Mouse (Mus musculus) frontal cortex, postnatal 25 days (tissue): Measurements from ENCODE around the gene Rimkla.

Experiments
- DNase-seq, 2 experiments: peaks; one replicate each; pipeline ENCODE4 v3.0.0; 2022; ENCODE audit warnings: low spot score in 2 of 2

The Rimkla gene

DNA sequence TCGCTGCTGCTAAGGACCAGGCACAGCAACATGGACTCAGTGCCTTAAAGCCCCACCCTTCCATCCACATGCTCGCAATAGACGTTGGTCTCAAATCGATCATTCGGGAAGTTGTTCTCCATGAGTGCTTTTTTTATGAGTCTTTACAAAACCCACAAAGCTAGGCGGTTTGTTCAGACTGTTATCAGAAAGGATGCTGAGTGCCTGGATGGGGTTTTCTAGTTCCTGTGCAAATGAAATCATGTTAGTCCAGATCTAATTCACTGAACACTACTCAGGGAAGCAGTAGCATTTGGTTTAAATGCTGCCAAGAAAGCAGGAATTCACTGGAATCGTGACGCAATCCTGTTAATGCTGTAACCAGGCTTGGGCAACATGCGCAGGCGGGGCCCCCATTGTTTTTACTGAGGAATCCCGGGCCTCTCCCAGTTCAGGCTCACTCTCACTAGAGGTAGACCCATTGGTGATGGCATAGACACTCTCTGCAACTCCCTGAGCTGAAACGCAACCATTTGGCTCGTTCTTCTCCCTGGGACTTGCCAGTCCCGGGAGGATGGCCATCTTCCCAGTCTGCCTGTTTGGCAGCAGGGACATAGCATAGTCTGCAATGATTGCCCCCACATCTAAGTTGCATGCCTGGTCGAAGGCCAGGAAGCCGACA lies 24.6 kb downstream of the Rimkla start:
- DNase-seq: no peak

DNA sequence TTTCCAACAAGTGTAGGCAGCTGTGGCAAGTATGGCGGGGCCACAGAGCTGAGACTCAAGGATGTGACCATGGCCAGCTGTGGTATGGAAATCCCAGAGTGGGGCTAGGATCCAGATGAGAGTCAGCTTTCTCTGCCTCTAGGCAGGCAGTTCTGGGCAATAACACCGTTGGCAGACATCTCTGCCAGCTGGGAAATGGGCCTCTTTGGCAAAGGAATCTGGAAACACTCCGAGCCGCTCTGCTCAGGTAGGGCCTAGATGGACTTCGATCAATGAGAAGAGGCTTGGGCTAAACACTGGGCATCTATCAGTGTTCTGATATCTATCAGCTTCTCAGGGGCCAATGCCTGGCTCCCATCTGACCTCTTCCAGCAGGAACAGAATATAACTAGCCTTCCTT lies 26.6 kb downstream of the Rimkla start:
- DNase-seq: no peak

DNA sequence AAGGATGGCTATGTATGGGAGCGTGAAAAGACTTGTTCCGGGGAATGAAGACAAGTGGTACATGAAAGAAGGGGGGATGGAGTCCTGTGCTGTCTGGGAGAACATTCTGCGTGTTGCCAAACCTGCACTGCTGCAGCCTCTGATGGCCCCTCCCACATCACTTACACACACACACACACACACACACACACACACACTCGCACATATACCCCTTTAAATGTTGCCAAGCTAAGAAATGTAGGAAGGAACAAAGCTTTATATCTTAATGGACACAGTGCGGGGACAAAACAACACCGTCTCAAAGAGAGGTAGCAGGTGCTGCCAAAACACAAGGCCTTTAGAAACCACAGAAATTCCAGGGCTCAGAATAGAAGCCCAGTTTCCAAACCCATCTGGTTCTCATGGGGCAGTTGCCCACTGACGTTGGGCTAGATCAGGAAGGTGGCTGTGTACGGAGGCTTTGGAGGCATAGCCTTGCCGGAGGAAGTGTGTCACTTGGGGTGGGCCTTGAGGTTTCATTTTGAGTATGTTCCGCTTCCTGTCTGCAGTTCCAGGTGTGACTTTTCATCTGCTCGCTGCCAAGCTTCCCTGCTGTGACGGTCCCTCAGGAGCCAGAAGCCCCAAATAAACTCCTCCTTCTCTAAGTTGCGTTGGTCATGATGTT lies 28.5 kb downstream of the Rimkla start:
- DNase-seq: no peak

DNA sequence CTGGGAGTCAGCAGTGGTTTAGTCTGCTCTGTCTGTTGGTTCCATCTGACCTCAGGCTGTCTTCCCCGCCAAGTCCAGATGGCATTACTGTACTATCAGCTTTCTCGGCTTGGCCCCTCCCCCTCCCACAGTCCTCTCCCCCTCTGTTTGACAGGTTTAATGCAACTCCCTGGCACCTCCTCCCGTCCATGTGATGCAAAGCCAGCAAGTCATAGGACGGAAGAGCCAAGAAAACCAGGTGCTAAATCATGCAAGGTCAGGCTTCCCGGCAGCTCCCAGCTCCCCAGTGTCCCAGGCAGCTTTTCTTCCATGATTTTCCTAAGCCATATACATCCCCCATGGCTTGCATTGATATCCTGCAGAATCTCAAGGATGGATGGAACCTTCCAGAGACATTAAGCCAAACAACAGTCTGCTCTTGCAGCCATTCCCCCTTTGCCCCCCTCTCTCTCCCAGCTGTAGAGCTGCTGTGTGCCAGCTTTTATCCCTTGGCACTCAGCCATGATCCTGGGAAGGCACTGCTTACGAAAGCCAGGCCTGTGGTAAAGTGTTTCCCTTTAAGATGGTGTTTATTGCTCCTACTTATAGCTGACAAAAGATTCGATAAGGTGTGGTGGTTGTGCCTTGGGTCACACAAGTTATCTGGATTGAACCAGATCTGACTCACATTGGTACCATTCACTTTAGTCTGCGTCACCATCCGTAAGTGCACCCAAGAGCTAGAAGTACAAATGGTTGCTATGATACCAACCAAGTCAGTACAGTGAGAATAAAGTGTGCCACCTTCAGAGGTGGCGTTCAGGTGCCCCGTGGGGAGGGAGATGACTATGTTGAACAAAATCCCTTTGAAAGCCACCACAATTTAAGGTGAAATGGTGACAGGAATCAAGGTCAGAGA lies 29.3 kb downstream of the Rimkla start:
- no peak for DNase-seq

DNA sequence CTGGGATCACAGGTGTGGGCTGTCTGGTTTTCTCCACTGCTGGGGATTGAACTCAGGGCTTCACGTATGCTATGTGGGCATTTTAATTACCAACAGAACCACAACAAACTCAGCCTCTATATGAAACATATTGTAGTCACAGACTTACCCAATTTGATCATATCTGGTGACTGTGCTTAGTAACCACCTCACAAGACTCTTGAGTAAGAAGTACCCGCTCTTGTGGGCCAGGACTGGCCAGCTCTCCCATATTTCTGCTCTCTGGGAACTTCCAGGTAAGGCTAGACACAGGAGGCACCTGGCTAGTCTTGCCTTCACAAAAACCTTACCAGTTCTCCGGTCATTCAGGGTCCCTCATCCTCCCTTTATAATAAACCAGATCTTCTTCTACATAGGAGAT lies 30.0 kb downstream of the Rimkla start:
- no peak for DNase-seq

DNA sequence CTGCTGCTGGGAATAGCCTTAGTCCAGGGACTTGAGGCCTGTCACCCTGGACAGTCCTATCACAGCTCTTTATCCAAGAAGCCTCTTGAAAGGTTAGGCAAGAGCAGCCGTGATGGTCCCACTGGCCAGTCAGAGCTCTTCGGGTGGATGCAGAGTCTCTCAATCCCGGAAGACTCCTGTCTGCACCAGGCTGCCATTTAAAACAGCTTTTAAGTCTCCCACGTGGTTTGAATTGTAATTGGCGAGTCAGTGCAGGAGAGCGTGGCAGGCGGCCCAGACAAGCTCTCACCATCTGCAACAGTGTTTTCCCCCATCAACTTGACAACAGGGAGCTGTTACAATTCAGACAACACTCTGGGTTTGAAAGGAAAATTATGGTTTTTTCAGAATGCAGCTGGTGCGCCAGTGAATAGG lies 31.7 kb downstream of the Rimkla start:
- peak; percentile 53 to 56 for DNase-seq

DNA sequence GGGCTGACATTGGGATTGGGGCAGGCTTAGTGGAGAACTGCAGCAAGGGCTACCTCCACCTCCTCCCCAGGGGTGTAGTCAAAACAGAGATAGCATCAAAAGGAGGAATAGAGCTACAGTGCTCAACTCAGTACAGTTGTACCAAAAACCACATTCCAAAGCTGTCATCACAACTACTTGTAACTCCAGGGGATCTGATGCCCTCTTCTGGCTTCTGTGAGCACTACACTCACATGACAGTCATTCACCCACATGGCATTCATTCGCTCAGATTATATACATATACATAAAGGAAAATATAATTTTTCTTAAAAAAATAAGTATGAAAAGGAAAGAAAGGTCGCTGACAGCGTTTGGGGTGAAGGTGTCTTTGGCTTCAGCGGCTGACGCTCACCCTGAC lies 32.1 kb downstream of the Rimkla start:
- DNase-seq: peak in 1 of 2 experiments; percentile 27

DNA sequence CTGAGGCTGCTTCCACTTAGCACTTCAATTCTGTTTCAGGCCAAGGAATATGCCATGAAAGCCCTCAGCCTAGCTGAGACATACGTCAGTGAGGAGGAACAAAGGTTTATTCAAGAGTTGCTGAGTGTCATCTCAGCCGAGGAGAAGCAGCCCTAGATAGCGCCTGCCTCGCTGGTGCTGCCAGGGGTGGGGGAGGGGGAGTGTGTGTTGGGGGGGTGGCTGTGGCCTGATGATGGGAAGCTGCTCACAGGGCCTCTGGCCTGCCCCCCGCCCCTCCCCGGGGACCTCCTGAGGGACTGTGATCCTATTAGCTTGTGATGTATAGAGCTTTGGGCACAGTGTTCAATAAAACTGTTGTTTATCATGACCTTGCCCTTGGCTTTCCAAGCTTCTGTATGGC lies 38.9 kb downstream of the Rimkla start:
- no peak for DNase-seq

DNA sequence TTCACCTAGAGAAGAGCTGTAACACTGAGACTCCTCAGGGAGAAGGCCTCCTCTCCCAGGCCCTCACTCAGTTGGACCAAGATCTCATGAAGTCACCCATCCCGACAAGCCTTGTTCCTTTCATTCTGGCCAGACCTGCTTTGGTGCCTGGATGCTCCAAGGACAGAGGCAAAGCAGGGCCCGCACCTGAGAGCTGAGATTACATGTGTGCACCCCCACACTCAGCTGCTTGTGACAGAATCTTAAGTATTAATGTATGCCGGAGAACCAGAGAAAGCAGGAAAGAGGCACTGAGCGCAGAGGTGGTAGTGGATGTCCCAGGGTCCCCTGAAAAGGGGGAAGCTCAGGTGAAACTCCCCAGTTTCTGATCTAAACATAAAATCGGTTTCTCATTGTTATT lies 39.3 kb downstream of the Rimkla start:
- no peak for DNase-seq

DNA sequence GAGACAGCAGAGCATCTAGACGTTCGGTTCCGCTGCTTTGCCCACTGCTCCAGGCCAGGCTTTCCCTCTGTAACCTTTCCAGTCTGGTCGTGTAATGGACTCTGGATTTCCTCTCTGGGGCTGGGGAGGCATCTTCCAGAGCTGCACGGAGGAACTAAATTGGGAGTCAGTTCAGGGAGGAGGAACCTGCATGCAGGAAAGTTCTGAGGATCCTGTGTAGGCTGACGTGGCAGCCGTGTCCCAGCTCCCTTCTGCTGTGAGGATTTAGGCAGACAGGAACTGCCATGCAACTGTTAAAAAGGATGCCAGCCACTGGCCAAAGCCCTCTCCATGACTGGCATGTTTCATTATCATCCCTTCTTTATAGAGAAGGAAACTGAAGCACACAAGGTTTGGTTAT lies 42.0 kb downstream of the Rimkla start:
- no peak for DNase-seq

DNA sequence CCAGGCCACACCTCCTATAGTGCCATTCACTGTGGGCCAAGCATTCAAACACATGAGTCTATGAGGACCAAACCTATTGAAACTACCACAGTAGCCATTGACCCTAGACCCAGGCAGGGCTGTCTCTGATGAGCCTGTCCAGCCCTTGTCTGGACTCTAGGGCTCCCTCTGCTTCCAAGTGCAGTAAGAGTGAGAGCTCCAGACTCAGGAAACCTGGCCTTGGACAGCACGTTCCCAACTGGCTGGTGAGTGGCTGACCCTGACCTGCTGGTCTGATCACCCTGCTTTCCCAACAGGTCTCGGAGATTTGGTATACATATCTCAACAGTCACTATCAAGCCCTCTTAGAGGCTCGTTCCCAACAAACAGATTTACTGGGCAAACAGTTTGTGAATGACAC lies 44.6 kb downstream of the Rimkla start:
- DNase-seq: no peak

DNA sequence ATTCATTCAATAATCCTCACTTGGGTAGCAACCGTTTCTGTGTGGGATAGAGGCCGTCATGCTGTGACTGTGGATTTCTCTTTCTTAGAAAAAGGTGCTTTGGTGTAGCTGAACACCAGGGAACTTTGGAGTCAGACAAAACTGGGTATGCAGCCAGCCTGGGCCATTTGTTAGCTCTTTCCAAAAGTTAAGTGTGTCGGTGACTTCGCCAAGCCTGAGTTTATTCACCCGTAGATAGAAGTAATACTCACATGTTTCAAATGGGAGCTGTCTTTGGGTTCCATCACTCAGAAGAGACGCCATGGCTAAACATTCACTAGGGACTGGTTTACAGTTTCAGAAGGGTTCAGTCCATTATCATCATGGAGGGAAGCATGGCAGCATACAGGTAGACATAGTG lies 45.2 kb downstream of the Rimkla start:
- DNase-seq: no peak

DNA sequence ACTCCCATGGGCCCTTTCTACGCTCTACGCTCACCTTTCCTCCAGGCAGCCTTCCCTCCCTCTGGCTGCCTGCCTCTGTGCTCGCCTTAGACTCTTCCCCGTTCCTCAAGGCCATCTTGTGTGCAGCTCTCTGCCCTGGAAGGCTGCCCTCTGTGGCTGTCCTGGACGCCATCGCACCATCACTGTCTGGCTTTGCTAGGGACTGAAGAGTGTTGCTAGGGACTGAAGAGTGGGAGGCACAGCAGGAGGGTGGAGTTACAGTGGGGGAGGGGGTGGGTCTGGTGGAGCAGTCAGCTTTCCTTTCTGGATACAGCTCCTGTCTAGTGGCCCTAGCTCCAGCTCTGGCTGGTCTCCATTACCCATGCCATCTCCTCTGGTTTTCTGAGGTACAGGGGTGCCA lies 49.9 kb downstream of the Rimkla start:
- no peak for DNase-seq

DNA sequence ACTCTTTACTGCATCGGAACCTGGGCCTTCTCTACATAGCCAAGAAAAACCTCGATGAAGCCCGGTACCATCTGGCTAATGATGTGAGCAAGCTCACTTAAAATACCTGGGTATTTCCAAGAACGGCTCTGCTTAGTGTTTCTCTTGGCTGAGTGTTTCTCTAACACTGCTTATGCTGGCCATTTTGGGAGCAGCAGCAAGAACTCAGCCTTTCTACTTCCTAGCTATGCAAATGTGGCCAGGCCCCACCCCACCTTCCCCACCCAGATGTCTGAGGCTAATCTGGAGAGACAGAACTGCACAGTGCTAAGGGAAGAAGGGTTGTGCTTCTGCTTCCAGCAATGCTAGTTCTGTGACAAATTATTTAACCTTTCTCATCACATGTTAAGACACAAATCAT lies 50.6 kb downstream of the Rimkla start:
- no peak for DNase-seq

DNA sequence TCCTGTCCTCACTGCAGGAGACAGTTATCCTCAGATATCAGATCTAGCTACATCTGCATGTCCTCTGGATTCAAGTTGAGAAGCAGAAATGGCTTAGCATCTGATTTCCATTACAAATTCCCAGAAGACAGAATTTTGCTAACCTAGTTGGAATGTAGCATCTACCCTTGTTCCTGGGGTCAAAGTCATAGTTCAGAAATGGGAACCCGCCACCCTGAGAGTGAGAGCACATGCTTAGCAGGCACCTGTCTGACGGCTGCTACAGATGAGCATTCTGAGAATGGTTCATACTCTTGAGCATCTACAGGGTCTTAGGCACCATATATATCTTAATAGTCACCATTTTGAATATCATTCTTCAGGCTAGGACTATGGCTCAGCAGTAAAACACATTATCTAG lies 54.5 kb downstream of the Rimkla start:
- DNase-seq: no peak

DNA sequence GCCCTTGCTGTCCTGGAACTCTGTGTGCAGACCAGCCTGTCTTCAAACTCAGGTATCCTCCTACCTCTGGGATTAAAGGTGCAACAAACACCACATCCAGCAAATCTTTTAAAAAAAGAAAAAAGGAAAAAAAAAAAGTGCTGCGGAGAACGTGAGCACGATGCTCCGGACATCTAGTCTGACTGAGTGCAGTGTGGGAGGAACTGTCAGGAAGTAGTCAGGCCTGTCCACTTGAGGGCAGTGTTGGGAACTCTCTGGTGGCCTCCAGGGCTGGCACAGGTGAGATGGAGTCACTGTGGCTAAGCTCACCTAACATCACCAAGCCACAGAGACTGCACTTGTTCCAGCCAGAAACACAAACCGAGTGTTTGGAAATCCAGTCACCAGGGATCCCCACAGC lies 61.8 kb downstream of the Rimkla start:
- DNase-seq: no peak

DNA sequence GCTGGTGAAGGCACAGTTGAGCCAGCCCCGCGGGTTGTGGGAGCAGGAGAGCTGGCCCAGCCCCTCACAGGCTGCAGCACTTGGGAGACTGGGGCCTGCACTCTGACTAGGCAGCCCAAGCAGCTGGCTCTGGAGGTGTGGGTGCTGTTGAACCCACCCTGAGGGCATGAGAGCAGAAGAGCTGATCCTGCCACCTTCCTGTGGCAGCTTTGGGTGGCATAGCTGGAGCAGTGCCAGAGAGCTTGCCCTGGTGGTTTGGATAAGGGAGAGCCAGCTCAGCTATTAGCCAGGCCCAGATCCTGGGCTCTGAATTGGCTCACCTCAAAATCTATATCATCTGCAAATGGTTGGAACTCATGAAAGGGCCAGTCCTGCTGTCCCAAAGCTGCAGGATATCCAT lies 64.7 kb downstream of the Rimkla start:
- no peak for DNase-seq

DNA sequence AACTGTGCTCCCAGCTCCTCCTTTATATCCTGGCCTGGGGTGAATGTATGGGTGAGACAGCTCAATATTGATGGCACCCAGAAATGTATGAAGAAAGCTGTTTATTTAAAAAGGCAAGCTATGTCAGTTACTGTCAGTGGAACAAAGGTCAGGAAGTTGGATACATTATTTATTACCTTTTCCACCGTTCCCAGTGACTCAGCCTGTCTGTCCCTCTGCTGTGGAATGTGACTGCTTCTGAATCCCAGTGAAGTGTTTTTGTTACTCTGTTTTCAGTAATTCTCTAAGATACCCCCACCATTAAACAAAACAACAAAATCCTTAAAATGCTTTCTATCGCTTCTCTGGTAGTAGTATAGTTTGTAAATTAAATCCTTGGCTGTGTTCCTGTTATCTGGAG lies 66.8 kb downstream of the Rimkla start:
- no peak for DNase-seq

DNA sequence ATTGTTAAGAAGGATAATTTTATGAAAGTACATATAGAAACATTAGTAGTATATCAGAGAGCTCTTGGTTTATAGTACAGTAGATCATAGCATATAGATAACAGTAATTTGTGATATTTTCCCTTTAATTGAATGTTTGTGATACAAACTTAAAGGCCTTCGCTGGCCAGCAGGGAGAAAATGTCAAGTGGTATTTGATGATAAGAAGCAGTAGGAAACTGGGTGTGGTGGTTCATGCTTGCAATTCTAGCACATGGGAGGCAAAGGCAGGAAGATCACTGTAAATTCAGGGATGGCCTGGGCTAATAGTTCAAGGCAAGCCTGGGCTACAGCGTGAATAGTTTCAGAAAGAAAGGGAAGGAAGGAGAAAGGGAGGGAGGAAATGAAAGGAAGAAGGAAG lies 67.4 kb downstream of the Rimkla start:
- DNase-seq: no peak

DNA sequence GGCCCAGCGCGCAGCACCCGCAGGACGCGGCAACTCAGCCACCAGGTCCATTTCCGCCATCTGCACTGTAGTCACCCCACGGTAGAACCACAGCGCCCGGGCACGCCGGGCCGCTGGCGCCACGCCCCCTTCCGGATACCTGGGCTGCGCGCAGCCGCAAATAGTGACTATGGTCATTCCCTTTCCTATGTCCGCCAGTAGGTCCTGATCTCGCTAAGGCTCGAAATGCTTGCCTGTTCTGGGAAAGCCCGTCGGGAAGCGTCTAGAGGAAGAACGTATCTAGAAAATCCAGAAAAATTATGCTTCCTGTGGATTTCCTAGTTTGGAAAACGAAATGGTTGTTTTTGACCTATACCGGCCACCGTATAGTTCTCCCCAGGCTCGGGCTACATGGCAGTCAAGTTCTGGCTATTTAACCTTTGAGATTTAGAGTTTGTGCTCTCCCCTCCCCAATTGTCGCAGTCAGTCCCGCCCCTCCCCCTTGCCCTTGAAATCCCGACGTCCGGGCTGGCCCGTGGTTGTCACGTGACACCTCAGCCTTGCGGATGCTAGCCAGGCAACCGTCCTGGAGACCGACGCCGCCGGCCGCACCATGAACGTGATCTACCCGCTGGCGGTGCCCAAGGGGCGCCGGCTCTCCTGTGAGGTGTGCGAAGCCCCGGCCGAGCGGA lies 70.0 kb downstream of the Rimkla start, which contains the start of the genes Ppcs and Zmynd12:
Ppcs (minus strand) TSS at position 127 of the 671 bp plus-strand sequence.
Zmynd12 (plus strand) TSS at position 521 of the 671 bp plus-strand sequence.
- peak; percentile 75 to 77 for DNase-seq

DNA sequence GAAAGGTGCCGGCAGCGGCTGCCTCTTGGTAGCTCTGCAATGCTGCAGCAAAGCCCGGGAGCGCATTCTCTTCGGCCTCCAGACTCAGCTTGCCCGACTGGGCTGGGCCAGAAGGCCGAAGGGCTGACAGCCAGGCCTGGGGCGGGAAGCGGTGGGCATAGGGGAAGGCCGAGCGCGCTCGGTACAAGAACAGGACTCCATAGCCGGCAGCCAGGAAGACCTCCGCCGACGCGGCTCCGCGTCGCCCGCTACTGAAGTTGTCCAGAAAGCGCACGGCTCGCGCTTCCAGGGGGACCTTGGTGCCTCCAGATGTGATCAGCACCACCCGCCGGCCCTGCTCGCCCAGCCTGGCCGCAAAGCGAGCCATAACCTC lies 70.5 kb downstream of the Rimkla start:
- DNase-seq: no peak

DNA sequence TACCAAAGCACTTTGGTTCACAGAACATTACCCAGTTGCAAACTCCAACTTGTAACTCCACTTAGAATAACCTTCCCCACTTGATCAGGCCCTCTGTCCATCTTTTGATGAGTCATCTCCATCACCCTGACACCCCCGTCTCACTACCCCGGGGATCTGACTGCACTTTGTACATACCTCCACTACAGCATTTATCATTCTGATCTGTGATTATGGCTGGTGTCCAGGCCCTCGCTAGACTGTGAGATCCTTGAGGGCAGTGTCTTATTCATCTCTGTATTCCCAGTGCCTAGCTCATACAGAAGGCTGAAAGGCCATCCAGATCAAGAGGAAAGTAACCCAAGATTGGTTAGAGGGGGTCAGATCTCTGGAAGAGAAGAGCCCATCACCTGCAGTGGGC lies 71.2 kb downstream of the Rimkla start:
- no peak for DNase-seq
